Mouse (Mus musculus) neural tube, embryonic 11.5 days (tissue): ENCODE data around the gene Pank4. TPM values are rescaled to one million over a fixed set of nuclear protein-coding genes. Genes with fewer than 3 reads are reported as not detected.

Experiments used
- ATAC-seq: fragments of 200-750 bp; cut with Nextera tagmentation; 2 replicates; pipeline ENCODE4 v1.8.0; 2017; ENCODE audit warnings: moderate number of reproducible peaks, mild to moderate bottlenecking, moderate TSS enrichment, moderate library complexity; ENCODE audit not compliant: insufficient read depth, low FRiP score, low TSS enrichment
- DNase-seq: peaks from one replicate; pipeline ENCODE4 v3.0.0-alpha.2; 2015; ENCODE audit warnings: low spot score
- H3K27ac ChIP-seq: fragments of 300-500 bp; sonication (generic); 2 replicates; pipeline ENCODE4 v1.5.1; 2014; ENCODE audit warnings: low read depth, mild to moderate bottlenecking, low read length
- H3K27me3 ChIP-seq: fragments of 300-500 bp; sonication (generic); 2 replicates; pipeline ENCODE4 v1.6.1; 2014; ENCODE audit warnings: mild to moderate bottlenecking, low read length, mixed read lengths; ENCODE audit not compliant: control insufficient read depth, insufficient read depth
- H3K36me3 ChIP-seq: fragments of 300-500 bp; sonication (generic); 2 replicates; pipeline ENCODE4 v1.6.1; 2014; ENCODE audit warnings: mild to moderate bottlenecking, low read length, moderate library complexity, mixed read lengths; ENCODE audit not compliant: control insufficient read depth, insufficient read depth
- H3K4me1 ChIP-seq: fragments of 300-500 bp; sonication (generic); 2 replicates; pipeline ENCODE4 v1.6.1; 2014; ENCODE audit warnings: low read length, mixed read lengths; ENCODE audit not compliant: control insufficient read depth, insufficient read depth
- H3K4me2 ChIP-seq: fragments of 300-500 bp; sonication (generic); 2 replicates; pipeline ENCODE4 v1.6.1; 2014; ENCODE audit warnings: low read depth, mild to moderate bottlenecking, moderate library complexity
- H3K4me3 ChIP-seq: fragments of 300-500 bp; sonication (generic); 2 replicates; pipeline ENCODE4 v1.5.1; 2014; ENCODE audit warnings: low read depth, low read length
- H3K9ac ChIP-seq: fragments of 300-500 bp; sonication (generic); 2 replicates; pipeline ENCODE4 v1.6.1; 2014; ENCODE audit warnings: mild to moderate bottlenecking, low read length
- H3K9me3 ChIP-seq: fragments of 300-500 bp; sonication (generic); 2 replicates; pipeline ENCODE4 v1.6.1; 2016; ENCODE audit warnings: low read length; ENCODE audit not compliant: control insufficient read depth
- WGBS: fragments of 180-500 bp; shearing (Covaris S2); extraction: QIAGEN DNeasy Blood & Tissue Kit; methylation state at CpG from one replicate; pipeline ENCODE4 v1.1.7; 2014; 5-methylcytosine and 5-hydroxymethylcytosine counted together
- polyA plus RNA-seq: library from polyadenylated mRNA; unstranded; fragments of >200 nt; fragmentation: Nextera tagmentation; extraction: Ambion mirVana; gene quantifications from 2 replicates; pipeline ENCODE4 v1.2.1, GENCODE M21; 2014

Gene Pank4
- polyA plus RNA-seq, 1 experiment from 2014 or later, result 38.2 TPM

- Histone ChIP-seq H3K27ac (peak overlapping the region; percentile 49), H3K27me3 (peaks cover 3% of the 10 kb centered on the region; the same call in 1 of the 2 replicates), H3K4me1 (peaks cover 39% of the 10 kb centered on the region), H3K9me3 (no peaks in the 10 kb centered on the region), H3K4me3 (no peak overlapping the region), H3K9ac (no peak overlapping the region; the same call in 1 of the 2 replicates), H3K4me2 (peak overlapping the region; percentile 32), H3K36me3 (no peaks in the 10 kb centered on the region)
- ATAC-seq (no peak), DNase-seq (no peak)
- WGBS, result 60% methylated on average over 6 of the region's 6 CpGs
Observed at GRCm38 (mm10) chr4:154948940-154949588, 14.9 kb upstream of the Pank4 start.

- peaks cover 39% of the 10 kb centered on the region for H3K4me1 ChIP-seq
- H3K4me2 ChIP-seq, result peak overlapping the region; percentile 15; the same call in 1 of the 2 replicates
- H3K27me3 ChIP-seq, result peaks cover 3% of the 10 kb centered on the region; the same call in 1 of the 2 replicates
- H3K27ac ChIP-seq, result 0 out of 2 replicates have a peak overlapping the region, but pooled peaks have one; percentile 34
- WGBS, result 8% methylated on average over 16 of the region's 16 CpGs
- H3K9me3 ChIP-seq, result no peaks in the 10 kb centered on the region
- ATAC-seq, result peak; percentile 24; the same call in 1 of the 2 replicates
- no peak overlapping the region; the same call in 1 of the 2 replicates for H3K9ac ChIP-seq
- H3K4me3 ChIP-seq, result no peak overlapping the region
- DNase-seq, result peak; percentile 80
- H3K36me3 ChIP-seq, result no peaks in the 10 kb centered on the region
Observed at GRCm38 (mm10) chr4:154949589-154949982, 14.3 kb upstream of the Pank4 start.

GRCm38 (mm10) chr4:154952461-154953241 is 11.3 kb upstream of the Pank4 start:
- peaks cover 38% of the 10 kb centered on the region for H3K4me1 ChIP-seq
- H3K27me3 ChIP-seq, result peaks cover 3% of the 10 kb centered on the region; the same call in 1 of the 2 replicates
- H3K27ac ChIP-seq, result peak overlapping the region; percentile 23; the same call in 1 of the 2 replicates
- ATAC-seq (peak; percentile 71), DNase-seq (peak; percentile 82)
- no peaks in the 10 kb centered on the region for H3K9me3 ChIP-seq
- H3K4me3 ChIP-seq, result no peak overlapping the region
- no peak overlapping the region for H3K9ac ChIP-seq
- under 1% methylated on average over 26 of the region's 26 CpGs for WGBS
- H3K36me3 ChIP-seq, result no peaks in the 10 kb centered on the region
- H3K4me2 ChIP-seq, result peak overlapping the region; percentile 25; the same call in 1 of the 2 replicates

- Histone ChIP-seq H3K4me3 (no peak overlapping the region), H3K27me3 (peaks cover 29% of the 10 kb centered on the region), H3K4me1 (peaks cover 62% of the 10 kb centered on the region), H3K4me2 (no peak overlapping the region), H3K27ac (no peak overlapping the region), H3K36me3 (no peaks in the 10 kb centered on the region), H3K9me3 (no peaks in the 10 kb centered on the region), H3K9ac (no peak overlapping the region)
- WGBS, result 22% methylated on average over 9 of the region's 9 CpGs
- DNase-seq (no peak), ATAC-seq (no peak)
Observed at GRCm38 (mm10) chr4:154956604-154957003, 7.3 kb upstream of the Pank4 start.

GRCm38 (mm10) chr4:154957289-154957993 is 6.5 kb upstream of the Pank4 start:
- peaks cover 28% of the 10 kb centered on the region for H3K27me3 ChIP-seq
- WGBS, result 35% methylated on average over 13 of the region's 13 CpGs
- H3K9me3 ChIP-seq, result no peaks in the 10 kb centered on the region
- H3K4me1 ChIP-seq, result peaks cover 64% of the 10 kb centered on the region
- H3K4me2 ChIP-seq, result peak overlapping the region; percentile 38
- no peaks in the 10 kb centered on the region for H3K36me3 ChIP-seq
- H3K9ac ChIP-seq, result peak overlapping the region; percentile 35; the same call in 1 of the 2 replicates
- peak overlapping the region; percentile 54 for H3K27ac ChIP-seq
- no peak for ATAC-seq
- DNase-seq, result peak; percentile 21
- H3K4me3 ChIP-seq, result no peak overlapping the region

- ATAC-seq (peak; percentile 57), DNase-seq (peak; percentile 89)
- no peaks in the 10 kb centered on the region for H3K36me3 ChIP-seq
- 0% methylated on average over 15 of the region's 15 CpGs for WGBS
- H3K4me1 ChIP-seq, result peaks cover 62% of the 10 kb centered on the region
- peaks cover 26% of the 10 kb centered on the region for H3K27me3 ChIP-seq
- H3K4me2 ChIP-seq, result peak overlapping the region; percentile 38
- peak overlapping the region; percentile 54 for H3K27ac ChIP-seq
- peak overlapping the region; percentile 35 for H3K9ac ChIP-seq
- H3K4me3 ChIP-seq, result peak overlapping the region; percentile 19
- H3K9me3 ChIP-seq, result no peaks in the 10 kb centered on the region
Observed at GRCm38 (mm10) chr4:154958171-154958570, 5.8 kb upstream of the Pank4 start.

- H3K36me3 ChIP-seq, result no peaks in the 10 kb centered on the region
- H3K4me2 ChIP-seq, result peak overlapping the region; percentile 38
- no peaks in the 10 kb centered on the region for H3K9me3 ChIP-seq
- peaks cover 62% of the 10 kb centered on the region for H3K4me1 ChIP-seq
- WGBS, result 7% methylated on average over 8 of the region's 8 CpGs
- H3K9ac ChIP-seq, result no peak overlapping the region
- peak overlapping the region; percentile 54 for H3K27ac ChIP-seq
- DNase-seq (no peak), ATAC-seq (no peak)
- H3K27me3 ChIP-seq, result peaks cover 26% of the 10 kb centered on the region
- H3K4me3 ChIP-seq, result peak overlapping the region; percentile 19; the same call in 1 of the 2 replicates
Observed at GRCm38 (mm10) chr4:154958621-154959020, 5.3 kb upstream of the Pank4 start.

- peak overlapping the region; percentile 96; the same call in 1 of the 2 replicates for H3K27ac ChIP-seq
- ATAC-seq (no peak; the same call in 1 of the 2 replicates), DNase-seq (no peak)
- 15% methylated on average over 17 of the region's 20 CpGs for WGBS
- no peaks in the 10 kb centered on the region for H3K36me3 ChIP-seq
- H3K4me1 ChIP-seq, result peaks cover 65% of the 10 kb centered on the region
- peak overlapping the region; percentile 79 for H3K4me2 ChIP-seq
- peaks cover 26% of the 10 kb centered on the region for H3K27me3 ChIP-seq
- peak overlapping the region; percentile 88 for H3K4me3 ChIP-seq
- H3K9me3 ChIP-seq, result no peaks in the 10 kb centered on the region
- no peak overlapping the region; the same call in 1 of the 2 replicates for H3K9ac ChIP-seq
Observed at GRCm38 (mm10) chr4:154960021-154960689, 3.8 kb upstream of the Pank4 start.
